Mouse (Mus musculus): Measurements from ENCODE around the gene Rbbp5.

The Rbbp5 gene

DNA sequence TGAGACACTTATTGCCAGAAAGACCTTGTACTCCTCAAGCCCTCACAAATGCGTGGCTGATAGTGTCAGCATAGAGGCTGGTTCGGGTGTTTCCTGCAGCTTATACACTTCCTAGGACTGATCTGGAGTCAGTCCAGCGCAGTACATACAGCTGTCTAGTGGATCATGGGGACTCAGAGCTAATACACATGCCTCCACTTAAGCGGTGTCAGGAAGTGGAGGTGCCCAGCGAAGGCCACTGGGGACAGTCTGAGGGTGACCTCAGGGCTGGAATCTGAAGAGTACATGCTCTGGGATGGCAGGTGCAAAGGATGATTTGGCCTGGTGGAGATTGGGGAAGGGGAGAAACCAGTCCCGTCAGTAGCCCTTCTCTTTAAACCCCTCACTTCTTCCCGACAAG, 63.5 kb downstream of the Rbbp5 start:
- no peak for DNase-seq (ENCODE audit: low spot score in 2 of 2)

- no peak for DNase-seq (ENCODE audit: low spot score in 2 of 2)
These were observed 64.1 kb downstream of the Rbbp5 start for GRCm38 (mm10) chr1:132541171-132541823.

GRCm38 (mm10) chr1:132541824-132542599, 64.8 kb downstream of the Rbbp5 start:
- no peak for DNase-seq (ENCODE audit: low spot score in 2 of 2)

DNA sequence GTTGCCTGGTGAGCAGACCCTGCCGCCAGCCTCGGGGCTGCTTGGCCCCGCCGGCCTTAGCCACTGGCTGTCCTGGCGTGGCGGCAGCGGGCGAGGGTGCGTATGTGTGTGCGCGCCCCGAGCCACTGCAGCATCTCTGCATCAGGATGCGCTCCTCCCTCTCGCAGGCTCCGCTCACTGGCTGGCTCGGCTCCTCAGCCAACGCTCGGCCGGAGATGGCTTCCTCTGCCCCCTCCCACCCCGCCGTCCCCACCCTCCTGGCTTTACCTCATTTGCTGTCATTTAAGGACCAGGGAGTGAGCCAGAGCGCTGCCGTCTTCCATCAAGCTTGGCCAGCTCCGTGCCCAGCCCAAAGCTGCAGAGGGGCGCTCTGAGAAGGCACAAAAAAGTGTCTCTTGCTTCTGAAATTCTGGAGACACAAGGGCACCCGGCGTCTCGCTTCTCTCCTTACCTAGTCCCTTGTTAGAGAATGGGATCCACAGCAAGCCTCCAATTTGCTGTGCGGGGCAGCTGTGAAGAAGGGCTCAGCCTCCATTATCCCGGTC, 65.7 kb downstream of the Rbbp5 start, which contains the start of gene Cntn2:
TSS of gene Cntn2 (minus strand) at position 495 of the 545 bp plus-strand sequence.
- no peak for DNase-seq (ENCODE audit: low spot score in 2 of 2)

- DNase-seq (ENCODE audit: low spot score in 2 of 2), result no peak
These were observed 66.6 kb downstream of the Rbbp5 start for GRCm38 (mm10) chr1:132543789-132544188.

Measured in urinary bladder, adult 18-20 months (tissue).